Mouse (Mus musculus) embryonic facial prominence, embryonic 11.5 days (tissue): ENCODE results near the gene Rhbg. TPM values are rescaled to one million over a fixed set of nuclear protein-coding genes. Genes with fewer than 3 reads are reported as not detected.

ENCODE experiments used
- ATAC-seq: fragments of 200-750 bp; cut with Nextera tagmentation; replicated peaks from 2 replicates; pipeline ENCODE4 v1.8.0; 2017; ENCODE audit warnings: low read depth; ENCODE audit not compliant: insufficient number of reproducible peaks, low FRiP score, low TSS enrichment
- DNase-seq: peaks from one replicate; pipeline ENCODE4 v3.0.0-alpha.2; 2015; ENCODE audit warnings: low spot score
- H3K27ac ChIP-seq: fragments of 300-500 bp; sonication (generic); replicated peaks from 2 replicates; pipeline ENCODE4 v1.5.1; 2014; ENCODE audit warnings: mild to moderate bottlenecking, low read depth, low read length, control low read depth
- H3K27me3 ChIP-seq: fragments of 300-500 bp; sonication (generic); 2 replicates; pipeline ENCODE4 v1.6.1; 2014; ENCODE audit warnings: mild to moderate bottlenecking, low read length, moderate library complexity, mixed read lengths; ENCODE audit not compliant: control insufficient read depth, insufficient read depth
- H3K36me3 ChIP-seq: fragments of 300-500 bp; sonication (generic); replicated peaks from 2 replicates; pipeline ENCODE4 v1.6.1; 2014; ENCODE audit warnings: low read depth, mild to moderate bottlenecking, low read length, moderate library complexity, mixed read lengths; ENCODE audit not compliant: control insufficient read depth, insufficient read depth
- H3K4me1 ChIP-seq: fragments of 300-500 bp; sonication (generic); 2 replicates; pipeline ENCODE4 v1.6.1; 2014; ENCODE audit warnings: low read length, mixed read lengths; ENCODE audit not compliant: control insufficient read depth, insufficient read depth
- H3K4me2 ChIP-seq: fragments of 300-500 bp; sonication (generic); 2 replicates; pipeline ENCODE4 v1.6.1; 2014; ENCODE audit warnings: low read depth, mild to moderate bottlenecking, control low read depth, low read length, moderate library complexity
- H3K4me3 ChIP-seq: fragments of 300-500 bp; sonication (generic); 2 replicates; pipeline ENCODE4 v1.5.1; 2014; ENCODE audit warnings: low read depth, low read length, control low read depth
- H3K9ac ChIP-seq: fragments of 300-500 bp; sonication (generic); replicated peaks from 2 replicates; pipeline ENCODE4 v1.6.1; 2014; ENCODE audit warnings: mild to moderate bottlenecking, control low read depth, low read length
- H3K9me3 ChIP-seq: fragments of 300-500 bp; sonication (generic); replicated peaks from 2 replicates; pipeline ENCODE4 v1.6.1; 2016; ENCODE audit warnings: mild to moderate bottlenecking, low read length, inconsistent platforms, mixed read lengths; ENCODE audit not compliant: control insufficient read depth
- WGBS: fragments of 180-500 bp; shearing (Covaris S2); extraction: QIAGEN DNeasy Blood & Tissue Kit; methylation state at CpG from one replicate; pipeline ENCODE4 v1.1.7; 2014; 5-methylcytosine and 5-hydroxymethylcytosine counted together
- polyA plus RNA-seq: library from polyadenylated mRNA; unstranded; fragments of >200 nt; fragmentation: Nextera tagmentation; extraction: Ambion mirVana; gene quantifications from 2 replicates; pipeline ENCODE4 v1.2.1, GENCODE M21; 2014

Gene Rhbg
- polyA plus RNA-seq, 1 experiment from 2014 or later = 0.25 TPM

GRCm38 (mm10) chr3:88215553-88216004 lies 38.9 kb downstream of the Rhbg start:
- 0 out of 2 replicates have a peak overlapping the region, but pooled peaks have one; percentile 36 for H3K9ac ChIP-seq
- no peaks in the 10 kb centered on the region for H3K9me3 ChIP-seq
- no peak for DNase-seq
- WGBS = under 1% methylated on average over 23 of the region's 23 CpGs
- H3K4me3 ChIP-seq = peak overlapping the region; percentile 25
- no peaks in the 10 kb centered on the region for H3K36me3 ChIP-seq
- no peaks in the 10 kb centered on the region for H3K4me1 ChIP-seq
- H3K27me3 ChIP-seq = peaks cover 84% of the 10 kb centered on the region
- H3K4me2 ChIP-seq = peak overlapping the region; percentile 14; the same call in 1 of the 2 replicates
- H3K27ac ChIP-seq = no peak overlapping the region
- ATAC-seq = no peak

GRCm38 (mm10) chr3:88214971-88215552 lies 39.4 kb downstream of the Rhbg start:
- Histone ChIP-seq H3K4me1 (no peaks in the 10 kb centered on the region), H3K4me3 (peak overlapping the region; percentile 25), H3K27me3 (peaks cover 83% of the 10 kb centered on the region), H3K27ac (no peak overlapping the region), H3K36me3 (no peaks in the 10 kb centered on the region), H3K9me3 (no peaks in the 10 kb centered on the region), H3K9ac (0 out of 2 replicates have a peak overlapping the region, but pooled peaks have one; percentile 36), H3K4me2 (peak overlapping the region; percentile 14; the same call in 1 of the 2 replicates)
- WGBS = 1% methylated on average over 48 of the region's 48 CpGs
- ATAC-seq (no peak), DNase-seq (no peak)

- H3K27me3 ChIP-seq = peaks cover 83% of the 10 kb centered on the region
These were observed 40.1 kb downstream of the Rhbg start for GRCm38 (mm10) chr3:88214197-88214938.

GRCm38 (mm10) chr3:88213019-88213418 lies 41.5 kb downstream of the Rhbg start:
- Histone ChIP-seq H3K9ac (no peak overlapping the region), H3K4me2 (no peak overlapping the region), H3K4me3 (no peak overlapping the region), H3K9me3 (no peaks in the 10 kb centered on the region), H3K4me1 (no peaks in the 10 kb centered on the region), H3K36me3 (no peaks in the 10 kb centered on the region), H3K27ac (no peak overlapping the region), H3K27me3 (peaks cover 90% of the 10 kb centered on the region)
- 2% methylated on average over 2 of the region's 2 CpGs for WGBS
- DNase-seq = no peak
- ATAC-seq = no peak

More at GRCm38 (mm10) chr3:88214197-88214938, 40.1 kb downstream of the Rhbg start:
- no peaks in the 10 kb centered on the region for H3K9me3 ChIP-seq
- DNase-seq = no peak
- H3K36me3 ChIP-seq = no peaks in the 10 kb centered on the region
- no peaks in the 10 kb centered on the region for H3K4me1 ChIP-seq
- H3K9ac ChIP-seq = no peak overlapping the region
- 2% methylated on average over 41 of the region's 42 CpGs for WGBS
- H3K27ac ChIP-seq = no peak overlapping the region
- ATAC-seq = peak; percentile 66; the same call in 1 of the 2 replicates
- 0 out of 2 replicates have a peak overlapping the region, but pooled peaks have one; percentile 14 for H3K4me2 ChIP-seq
- H3K4me3 ChIP-seq = peak overlapping the region; percentile 21

GRCm38 (mm10) chr3:88212356-88212755 lies 42.2 kb downstream of the Rhbg start:
- Histone ChIP-seq H3K9ac (no peak overlapping the region), H3K4me1 (no peaks in the 10 kb centered on the region), H3K9me3 (no peaks in the 10 kb centered on the region), H3K4me2 (no peak overlapping the region), H3K4me3 (no peak overlapping the region), H3K27me3 (peaks cover 92% of the 10 kb centered on the region), H3K36me3 (no peaks in the 10 kb centered on the region), H3K27ac (no peak overlapping the region)
- DNase-seq (no peak), ATAC-seq (no peak)
- WGBS = 0% methylated on average over 1 of the region's 1 CpGs

- Histone ChIP-seq H3K4me2 (no peak overlapping the region), H3K9ac (no peak overlapping the region), H3K4me1 (no peaks in the 10 kb centered on the region), H3K27me3 (peaks cover 88% of the 10 kb centered on the region), H3K9me3 (no peaks in the 10 kb centered on the region), H3K27ac (no peak overlapping the region), H3K36me3 (no peaks in the 10 kb centered on the region), H3K4me3 (no peak overlapping the region)
- no peak for DNase-seq
- WGBS = 6% methylated on average over 2 of the region's 2 CpGs
- ATAC-seq = no peak
These were observed 43.6 kb downstream of the Rhbg start for GRCm38 (mm10) chr3:88210918-88211317.

GRCm38 (mm10) chr3:88210121-88210520 lies 44.4 kb downstream of the Rhbg start:
- Histone ChIP-seq H3K36me3 (no peaks in the 10 kb centered on the region), H3K4me2 (no peak overlapping the region), H3K27me3 (peaks cover 88% of the 10 kb centered on the region), H3K4me3 (no peak overlapping the region), H3K9ac (no peak overlapping the region; the same call in 1 of the 2 replicates), H3K27ac (no peak overlapping the region), H3K4me1 (no peaks in the 10 kb centered on the region), H3K9me3 (no peaks in the 10 kb centered on the region)
- DNase-seq (no peak), ATAC-seq (no peak)
- 8% methylated on average over 2 of the region's 2 CpGs for WGBS

- H3K4me2 ChIP-seq = no peak overlapping the region
- peak overlapping the region; percentile 18; the same call in 1 of the 2 replicates for H3K9ac ChIP-seq
- peak overlapping the region; percentile 14; the same call in 1 of the 2 replicates for H3K4me3 ChIP-seq
- peaks cover 88% of the 10 kb centered on the region for H3K27me3 ChIP-seq
- no peaks in the 10 kb centered on the region for H3K9me3 ChIP-seq
- ATAC-seq (no peak), DNase-seq (no peak)
- no peaks in the 10 kb centered on the region for H3K4me1 ChIP-seq
- no peaks in the 10 kb centered on the region for H3K36me3 ChIP-seq
- H3K27ac ChIP-seq = no peak overlapping the region
- 0% methylated on average over 6 of the region's 6 CpGs for WGBS
These were observed 45.2 kb downstream of the Rhbg start for GRCm38 (mm10) chr3:88209306-88209705.
